Mouse (Mus musculus) neutrophil, adult 65 days (primary cell): ENCODE data around the gene Cox7a1. TPM values are rescaled to one million over a fixed set of nuclear protein-coding genes. Genes with fewer than 3 reads are reported as not detected.

Experiments used
- total RNA-seq: library from RNA; stranded (reverse); gene quantifications from 2 replicates; pipeline ENCODE4 v1.2.4, GENCODE M21; 2023

The Cox7a1 gene
- total RNA-seq = 2.1 TPM in 1 of 2 replicates, not detected in the other

GRCm38 (mm10) chr7:30183879-30184289 is at the start of gene Cox7a1:
Gene Cox7a1 (plus strand): TSS chr7:30184144.

GRCm38 (mm10) chr7:30169583-30170282 is 14.2 kb upstream of the Cox7a1 start, which contains the start of gene Zfp146:
Gene Zfp146 (minus strand): TSS chr7:30169750.

GRCm38 (mm10) chr7:30198481-30198971 is 14.6 kb downstream of the Cox7a1 start, which contains the start of gene Capns1:
Gene Capns1 (minus strand): TSS chr7:30198811.

GRCm38 (mm10) chr7:30231669-30232454 is 47.9 kb downstream of the Cox7a1 start, which contains the start of the genes Polr2i and Tbcb:
Gene Polr2i (plus strand): TSS chr7:30231948.
Gene Tbcb (minus strand): TSS chr7:30232272.

GRCm38 (mm10) chr7:30235625-30236024 is 51.7 kb downstream of the Cox7a1 start, which contains the start of gene Ovol3:
Gene Ovol3 (minus strand): TSS chr7:30235725.

Other genes starting within 250 kb of the Cox7a1 start
- gene Zfp74, start 230.1 kb upstream of the Cox7a1 start, total RNA-seq = 1.9 and 2.3 TPM in 2 replicates
- 14.7 and 22.5 TPM in 2 replicates for gene Zfp568, start 200.2 kb upstream of the Cox7a1 start, total RNA-seq
- 0.22 and 0.25 TPM in 2 replicates for gene Zfp14, start 132.8 kb upstream of the Cox7a1 start, total RNA-seq
- 0.14 TPM in 1 of 2 replicates, not detected in the other for gene Zfp82, start 111.2 kb upstream of the Cox7a1 start, total RNA-seq
- gene Gm26920, start 93.7 kb upstream of the Cox7a1 start, total RNA-seq = not detected in 2 replicates
- 0.28 and 0.52 TPM in 2 replicates for gene Zfp566, start 93.6 kb upstream of the Cox7a1 start, total RNA-seq
- 3.6 and 4.7 TPM in 2 replicates for gene Zfp260, start 89.4 kb upstream of the Cox7a1 start, total RNA-seq
- 8.6 and 15.5 TPM in 2 replicates for gene Zfp382, start 62.2 kb upstream of the Cox7a1 start, total RNA-seq
- 12.9 and 13.6 TPM in 2 replicates for gene Zfp146, start 14.4 kb upstream of the Cox7a1 start, total RNA-seq
- gene Capns1, start 14.7 kb downstream of the Cox7a1 start, total RNA-seq = 210 and 217 TPM in 2 replicates
- 13.6 and 20.7 TPM in 2 replicates for gene Polr2i, start 47.8 kb downstream of the Cox7a1 start, total RNA-seq
- 35.3 and 41.6 TPM in 2 replicates for gene Tbcb, start 48.1 kb downstream of the Cox7a1 start, total RNA-seq
- gene Ovol3, start 51.6 kb downstream of the Cox7a1 start, total RNA-seq = not detected in 2 replicates
- 0.50 TPM in 1 of 2 replicates, not detected in the other for gene Thap8, start 96.0 kb downstream of the Cox7a1 start, total RNA-seq
- gene Wdr62, start 96.3 kb downstream of the Cox7a1 start, total RNA-seq = 16.4 and 19.5 TPM in 2 replicates
- not detected in 2 replicates for gene Clip3, start 107.6 kb downstream of the Cox7a1 start, total RNA-seq
- 12.1 and 19.6 TPM in 2 replicates for gene Alkbh6, start 124.6 kb downstream of the Cox7a1 start, total RNA-seq
- gene Syne4, start 130.7 kb downstream of the Cox7a1 start, total RNA-seq = 0.73 TPM in 1 of 2 replicates, not detected in the other
- gene E130208F15Rik, start 137.6 kb downstream of the Cox7a1 start, total RNA-seq = 0.29 TPM in 1 of 2 replicates, not detected in the other
- gene Sdhaf1, start 139.8 kb downstream of the Cox7a1 start, total RNA-seq = 1.9 and 3.6 TPM in 2 replicates
- gene Lrfn3, start 178.6 kb downstream of the Cox7a1 start, total RNA-seq = not detected in 2 replicates
- gene Tyrobp, start 229.6 kb downstream of the Cox7a1 start, total RNA-seq = 2,000 and 2,325 TPM in 2 replicates
- 115 and 126 TPM in 2 replicates for gene Hcst, start 235.7 kb downstream of the Cox7a1 start, total RNA-seq
- gene Nfkbid, start 237.6 kb downstream of the Cox7a1 start, total RNA-seq = 82.7 and 113 TPM in 2 replicates